Comparison of ENCODE assay signal across 22 mouse cellular contexts in the genomic region with DNA sequence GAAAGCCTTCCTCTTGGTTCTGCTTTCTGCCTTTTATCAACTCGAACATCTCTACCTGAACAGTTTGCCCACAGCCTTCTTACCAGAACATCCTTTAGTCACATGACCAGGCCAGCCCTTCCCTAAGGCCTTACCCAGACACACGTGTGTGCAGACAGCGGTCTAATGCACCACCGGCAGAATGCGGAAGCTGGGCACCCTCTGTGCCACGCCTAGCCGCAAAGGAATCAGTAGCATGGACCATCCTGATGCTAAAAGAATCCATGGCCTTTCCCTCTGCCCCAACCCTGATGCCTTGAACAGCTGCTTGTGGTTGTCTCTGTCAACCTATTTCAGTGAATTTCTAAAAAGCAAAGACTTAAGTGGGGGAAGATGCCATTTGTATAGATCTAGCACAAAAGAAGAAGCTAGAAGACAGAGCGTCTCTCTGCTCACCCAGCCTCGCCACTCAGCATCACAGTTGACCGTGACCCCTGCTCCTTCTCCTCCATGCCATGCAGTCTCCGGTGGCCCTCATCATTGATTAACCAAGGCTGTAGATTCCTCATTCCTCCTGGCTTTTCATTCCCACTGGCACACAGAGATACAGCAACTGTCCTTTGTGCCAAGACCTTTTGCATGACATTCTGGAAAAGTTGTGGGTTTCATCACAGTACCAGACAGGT.
DNase-seq lines count a peak whose midpoint lies in the region; ATAC-seq lines count a peak whose summit lies in the region.
"Had no signal": no experiment of that assay in that cellular context is flagged by ENCODE, and none has a peak within 500 bp of the region (broad histone marks: within the 10 kb centered on the region; RNA-seq: fewer than 3 reads in every experiment).

No protein-coding gene starts in this region.

- 85% methylated on average over 11 of the region's 11 CpGs for WGBS in kidney, embryonic 14.5 days
- 91% methylated on average over 11 of the region's 11 CpGs for WGBS in hindbrain, embryonic 16.5 days

- H3K4me3 ChIP-seq in kidney, embryonic 14.5 days (ENCODE audit: low read length), result no peak overlapping the region
- H3K4me3 ChIP-seq in hindbrain, embryonic 16.5 days (ENCODE audit: low read length), result no peak overlapping the region
- H3K4me3 ChIP-seq: embryonic facial prominence, embryonic 15.5 days; heart, embryonic 13.5 days; intestine, embryonic 15.5 days; limb, embryonic 10.5 days had no signal

- H3K27ac ChIP-seq in kidney, embryonic 14.5 days (ENCODE audit: low read depth, low read length), result no peak overlapping the region
- H3K27ac ChIP-seq in hindbrain, embryonic 16.5 days (ENCODE audit: low read depth, low read length), result no peak overlapping the region
- H3K27ac ChIP-seq: embryonic facial prominence, embryonic 15.5 days; heart, embryonic 13.5 days; hindbrain, embryonic 14.5 days; intestine, embryonic 15.5 days; limb, embryonic 10.5 days had no signal

- no peaks in the 10 kb centered on the region for H3K27me3 ChIP-seq in kidney, embryonic 14.5 days (ENCODE audit: control insufficient read depth, insufficient read depth, low read length)
- no peaks in the 10 kb centered on the region for H3K27me3 ChIP-seq in hindbrain, embryonic 16.5 days (replicated peaks; ENCODE audit: control insufficient read depth, insufficient read depth, low read length)
- H3K27me3 ChIP-seq: embryonic facial prominence, embryonic 15.5 days; heart, embryonic 13.5 days; intestine, embryonic 15.5 days had no signal

- H3K9me3 ChIP-seq in kidney, embryonic 14.5 days (ENCODE audit: control insufficient read depth, low read length), result no peaks in the 10 kb centered on the region
- no peaks in the 10 kb centered on the region for H3K9me3 ChIP-seq in hindbrain, embryonic 16.5 days (ENCODE audit: control insufficient read depth, low read length)
- H3K9me3 ChIP-seq: embryonic facial prominence, embryonic 15.5 days; heart, embryonic 13.5 days; intestine, embryonic 15.5 days; limb, embryonic 10.5 days had no signal

- no peak for ATAC-seq in CD4-positive, CD25-positive, alpha-beta regulatory T cell, adult 4 months
- 0 out of 2 replicates have a peak, but pooled peaks have one; percentile 43 for ATAC-seq in kidney, embryonic 14.5 days (ENCODE audit: low FRiP score, low TSS enrichment)
- peak; percentile 39; the same call in 1 of the 2 replicates for ATAC-seq in neutrophil, adult 5-6 weeks (ENCODE audit: extremely low read depth, insufficient number of reproducible peaks, low FRiP score, poor library complexity, severe bottlenecking)
- ATAC-seq in hindbrain, embryonic 16.5 days, result no peak
- ATAC-seq: forebrain, embryonic 16.5 days; intestine, embryonic 15.5 days; liver, postnatal 0 days; midbrain, embryonic 16.5 days had no signal

- peak; percentile 5 for DNase-seq in CD4-positive, CD25-positive, alpha-beta regulatory T cell, adult 2 months (ENCODE audit: low read depth, low spot score)
- DNase-seq in kidney, postnatal 36 days, result peak; percentile 65 to 73
- no peak for DNase-seq in left cerebral cortex, adult 9 months (ENCODE audit: low spot score in 2 of 2)
- DNase-seq in cerebellum, adult 9-10 months, result no peak
- DNase-seq: adrenal gland, adult 8-10 months; cerebellum, postnatal 10 days; heart, adult 11 months; liver, postnatal 0 days; lung, postnatal 10 days; spleen, adult 18-20 months; thymus, adult 18-20 months had no signal

- H3K9ac ChIP-seq in kidney, embryonic 14.5 days (ENCODE audit: low read depth, low read length), result no peak overlapping the region
- H3K9ac ChIP-seq in hindbrain, embryonic 16.5 days (ENCODE audit: low read depth, low read length), result no peak overlapping the region
- H3K9ac ChIP-seq: embryonic facial prominence, embryonic 15.5 days; heart, embryonic 13.5 days; hindbrain, embryonic 14.5 days; intestine, embryonic 15.5 days; liver, postnatal 0 days had no signal

- H3K4me1 ChIP-seq in kidney, embryonic 14.5 days (ENCODE audit: control insufficient read depth, insufficient read depth, low read length), result no peaks in the 10 kb centered on the region
- H3K4me1 ChIP-seq in hindbrain, embryonic 16.5 days (ENCODE audit: control insufficient read depth, insufficient read depth, low read depth, low read length), result peaks cover 6% of the 10 kb centered on the region; the same call in 1 of the 2 replicates
- H3K4me1 ChIP-seq: intestine, embryonic 15.5 days had no signal

- no peak overlapping the region for H3K4me2 ChIP-seq in kidney, embryonic 14.5 days (replicated peaks; ENCODE audit: low read depth, low read length)
- H3K4me2 ChIP-seq in hindbrain, embryonic 16.5 days (ENCODE audit: low read length), result no peak overlapping the region
- H3K4me2 ChIP-seq: embryonic facial prominence, embryonic 15.5 days; heart, embryonic 13.5 days; hindbrain, embryonic 14.5 days; intestine, embryonic 15.5 days had no signal

- peaks cover 34% of the 10 kb centered on the region for H3K36me3 ChIP-seq in kidney, embryonic 14.5 days (ENCODE audit: control insufficient read depth, insufficient read depth, low read length)
- peaks cover 9% of the 10 kb centered on the region; the same call in 1 of the 2 replicates for H3K36me3 ChIP-seq in hindbrain, embryonic 16.5 days (ENCODE audit: control insufficient read depth, insufficient read depth, low read length)

Comparison
In these comparisons a context has a peak if more than half of its experiments do, and no peak if none do; other contexts are left out.
1. DNase-seq: peak in CD4-positive, CD25-positive, alpha-beta regulatory T cell, adult 2 months (single experiment) and kidney, postnatal 36 days (2 of 2); none in left cerebral cortex, adult 9 months (0 of 2) and cerebellum, adult 9-10 months (single experiment).
2. ATAC-seq: peak in kidney, embryonic 14.5 days (single experiment) and neutrophil, adult 5-6 weeks (single experiment); none in CD4-positive, CD25-positive, alpha-beta regulatory T cell, adult 4 months (single experiment) and hindbrain, embryonic 16.5 days (single experiment).